Mouse (Mus musculus) limb, embryonic 15.5 days (tissue): ENCODE results near the gene Il20. TPM values are rescaled to one million over a fixed set of nuclear protein-coding genes. Genes with fewer than 3 reads are reported as not detected.

Source experiments
- ATAC-seq: fragments of 200-750 bp; cut with Nextera tagmentation; 2 replicates; pipeline ENCODE4 v1.8.0; 2017; ENCODE audit warnings: low read depth, moderate TSS enrichment; ENCODE audit not compliant: insufficient number of reproducible peaks, low FRiP score, low TSS enrichment
- H3K27ac ChIP-seq: fragments of 300-500 bp; sonication (generic); 2 replicates; pipeline ENCODE4 v1.5.1; 2015; ENCODE audit warnings: moderate library complexity, mild to moderate bottlenecking, inconsistent platforms
- H3K27me3 ChIP-seq: fragments of 300-500 bp; sonication (generic); 2 replicates; pipeline ENCODE4 v1.6.1; 2015; ENCODE audit warnings: inconsistent platforms
- H3K36me3 ChIP-seq: fragments of 300-500 bp; sonication (generic); 2 replicates; pipeline ENCODE4 v1.6.1; 2015; ENCODE audit warnings: inconsistent platforms
- H3K4me1 ChIP-seq: fragments of 300-500 bp; sonication (generic); 2 replicates; pipeline ENCODE4 v1.6.1; 2015; ENCODE audit warnings: inconsistent platforms
- H3K4me2 ChIP-seq: fragments of 300-500 bp; sonication (generic); 2 replicates; pipeline ENCODE4 v1.6.1; 2015; ENCODE audit warnings: mild to moderate bottlenecking, inconsistent platforms
- H3K4me3 ChIP-seq: fragments of 300-500 bp; sonication (generic); 2 replicates; pipeline ENCODE4 v1.5.1; 2015; ENCODE audit warnings: mild to moderate bottlenecking, inconsistent platforms
- H3K9ac ChIP-seq: fragments of 300-500 bp; sonication (generic); 2 replicates; pipeline ENCODE4 v1.6.1; 2015; ENCODE audit warnings: inconsistent platforms
- H3K9me3 ChIP-seq: fragments of 300-500 bp; sonication (generic); 2 replicates; pipeline ENCODE4 v1.6.1; 2016; ENCODE audit warnings: inconsistent platforms
- WGBS: fragments of 180-500 bp; shearing (Covaris S2); methylation state at CpG from one replicate; pipeline ENCODE4 v1.1.7; 2015; 5-methylcytosine and 5-hydroxymethylcytosine counted together
- polyA plus RNA-seq: library from polyadenylated mRNA; unstranded; fragments of >200 nt; fragmentation: Nextera tagmentation; extraction: Ambion mirVana; gene quantifications from 2 replicates; pipeline ENCODE4 v1.2.1, GENCODE M21; 2015

Gene Il20
- polyA plus RNA-seq, 1 experiment from 2014 or later: not detected

- Histone ChIP-seq H3K4me3 (no peak overlapping the region), H3K27ac (no peak overlapping the region), H3K36me3 (no peaks in the 10 kb centered on the region), H3K4me2 (no peak overlapping the region), H3K4me1 (no peaks in the 10 kb centered on the region), H3K9ac (no peak overlapping the region), H3K9me3 (no peaks in the 10 kb centered on the region), H3K27me3 (no peaks in the 10 kb centered on the region)
- ATAC-seq: no peak
- WGBS: 73% methylated on average over 4 of the region's 4 CpGs
Measured at GRCm38 (mm10) chr1:130857456-130857855, 53.8 kb downstream of the Il20 start.

Other genes with a start within 250 kb of the Il20 start
- not detected in 2 replicates for gene C4bp, start 249.8 kb downstream of the Il20 start, polyA plus RNA-seq
- gene Gm29427, start 195.7 kb downstream of the Il20 start, polyA plus RNA-seq: not detected in 2 replicates
- 11.5 and 12.3 TPM in 2 replicates for gene Yod1, start 194.1 kb downstream of the Il20 start, polyA plus RNA-seq
- gene Pfkfb2, start 182.2 kb downstream of the Il20 start, polyA plus RNA-seq: 7.3 and 8.9 TPM in 2 replicates
- gene AA986860, start 179.5 kb downstream of the Il20 start, polyA plus RNA-seq: 23.4 and 26.9 TPM in 2 replicates
- gene Fcamr, start 110.5 kb downstream of the Il20 start, polyA plus RNA-seq: 0.29 and 0.70 TPM in 2 replicates
- gene Pigr, start 84.8 kb downstream of the Il20 start, polyA plus RNA-seq: 0.15 and 0.16 TPM in 2 replicates
- 0.29 TPM in 1 of 2 replicates, not detected in the other for gene Fcmr, start 45.8 kb downstream of the Il20 start, polyA plus RNA-seq
- not detected in 2 replicates for gene Il24, start 24.0 kb downstream of the Il20 start, polyA plus RNA-seq
- not detected in 2 replicates for gene Il19, start 28.7 kb upstream of the Il20 start, polyA plus RNA-seq
- not detected in 2 replicates for gene Il10, start 108.4 kb upstream of the Il20 start, polyA plus RNA-seq
- 27.7 and 36.1 TPM in 2 replicates for gene Mapkapk2, start 186.4 kb upstream of the Il20 start, polyA plus RNA-seq
- gene Dyrk3, start 226.9 kb upstream of the Il20 start, polyA plus RNA-seq: 2.2 and 3.1 TPM in 2 replicates
- gene Eif2d, start 241.7 kb upstream of the Il20 start, polyA plus RNA-seq: 60.5 and 61.4 TPM in 2 replicates